Mouse (Mus musculus): ENCODE results near the gene Flvcr1. TPM values are rescaled to one million over a fixed set of nuclear protein-coding genes. Genes with fewer than 3 reads are reported as not detected.

Flvcr1 gene
- polyA plus RNA-seq, 1 experiment from 2014 or later, result 6.9 TPM

DNA sequence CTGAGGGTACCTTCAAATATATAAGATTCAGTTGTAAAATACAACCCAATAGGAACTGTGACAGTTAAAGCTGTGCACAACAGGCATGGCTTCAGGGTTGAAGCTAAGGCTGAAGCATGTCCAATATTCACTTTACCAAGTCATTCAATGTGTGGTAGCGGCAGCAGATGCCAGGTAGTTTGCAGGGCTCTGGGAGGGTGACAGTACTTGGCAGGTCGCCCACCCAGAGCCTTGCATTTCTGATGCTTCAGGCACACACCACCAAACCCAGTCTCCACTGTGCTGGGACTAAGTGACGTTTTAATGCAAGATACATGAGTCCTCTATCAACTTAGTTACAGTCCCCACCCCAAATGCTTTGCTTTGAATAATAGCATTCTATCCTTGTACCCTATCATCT is 25.3 kb downstream of the Flvcr1 start:
- Histone ChIP-seq H3K36me3 (peaks cover 4% of the 10 kb centered on the region), H3K4me3 (no peak overlapping the region), H3K27ac (replicated peaks) (no peak overlapping the region), H3K4me2 (replicated peaks) (no peak overlapping the region), H3K9ac (replicated peaks) (no peak overlapping the region), H3K4me1 (no peaks in the 10 kb centered on the region), H3K9me3 (peaks cover 4% of the 10 kb centered on the region; the same call in 1 of the 2 replicates), H3K27me3 (no peaks in the 10 kb centered on the region)
- ATAC-seq (replicated peaks), result no peak
- WGBS, result 58% methylated on average over 3 of the region's 3 CpGs

DNA sequence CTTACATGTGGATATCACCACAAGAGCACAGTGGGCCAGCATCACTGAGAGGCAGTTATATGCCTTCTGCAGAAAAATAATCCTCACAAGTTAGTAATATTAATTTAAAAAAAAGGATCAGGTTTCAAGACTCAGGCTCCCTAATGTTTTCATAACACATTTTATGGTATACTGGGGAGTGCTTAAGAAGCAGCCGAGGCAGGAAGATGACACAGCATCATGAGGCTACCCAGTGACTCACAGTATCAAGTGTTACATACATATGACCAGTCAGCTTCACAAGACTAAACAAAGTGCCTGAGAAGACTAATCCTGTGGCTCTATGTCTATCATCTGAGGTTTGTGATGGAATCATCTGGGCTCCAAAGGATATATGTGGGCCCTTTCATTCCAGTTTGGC is 27.9 kb downstream of the Flvcr1 start:
- no peaks in the 10 kb centered on the region for H3K27me3 ChIP-seq
- no peak overlapping the region for H3K4me3 ChIP-seq
- no peak overlapping the region for H3K4me2 ChIP-seq (replicated peaks)
- H3K4me1 ChIP-seq, result no peaks in the 10 kb centered on the region
- H3K27ac ChIP-seq (replicated peaks), result no peak overlapping the region
- ATAC-seq (replicated peaks), result no peak
- H3K36me3 ChIP-seq, result no peaks in the 10 kb centered on the region; the same call in 1 of the 2 replicates
- 96% methylated on average over 1 of the region's 1 CpGs for WGBS
- H3K9ac ChIP-seq (replicated peaks), result no peak overlapping the region
- H3K9me3 ChIP-seq, result peaks cover 4% of the 10 kb centered on the region; the same call in 1 of the 2 replicates

DNA sequence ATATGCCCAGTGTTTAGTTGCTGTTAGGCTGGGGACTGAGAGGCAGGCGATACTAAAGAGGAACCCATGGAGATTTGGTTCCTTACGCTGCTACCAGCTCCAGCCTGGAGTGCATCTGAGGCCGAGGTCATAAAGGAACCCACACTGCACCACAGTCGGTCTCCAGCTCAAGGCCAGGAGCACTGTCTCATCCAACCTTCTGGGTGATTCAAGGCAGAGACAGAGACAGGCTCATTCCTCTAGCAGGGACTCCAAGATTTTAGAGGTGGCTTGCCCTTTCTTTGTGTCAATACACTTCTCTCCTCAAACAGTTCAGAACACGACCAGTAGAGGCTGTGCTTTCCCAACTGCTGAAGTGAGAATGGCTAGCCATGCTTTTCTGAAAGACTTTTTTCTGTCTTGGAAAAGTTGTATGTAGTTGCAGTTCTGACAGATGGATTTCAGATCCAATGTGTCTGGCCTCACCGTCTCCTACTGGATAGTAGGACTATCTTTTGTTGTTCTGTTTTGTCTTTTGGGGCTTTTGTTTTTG is 29.5 kb downstream of the Flvcr1 start:
- WGBS, result 74% methylated on average over 6 of the region's 6 CpGs
- no peaks in the 10 kb centered on the region; the same call in 1 of the 2 replicates for H3K36me3 ChIP-seq
- H3K4me2 ChIP-seq (replicated peaks), result no peak overlapping the region
- H3K4me1 ChIP-seq, result no peaks in the 10 kb centered on the region
- no peaks in the 10 kb centered on the region for H3K27me3 ChIP-seq
- ATAC-seq (replicated peaks), result no peak
- no peak overlapping the region for H3K9ac ChIP-seq (replicated peaks)
- H3K27ac ChIP-seq (replicated peaks), result no peak overlapping the region
- peaks cover 4% of the 10 kb centered on the region; the same call in 1 of the 2 replicates for H3K9me3 ChIP-seq
- no peak overlapping the region for H3K4me3 ChIP-seq

DNA sequence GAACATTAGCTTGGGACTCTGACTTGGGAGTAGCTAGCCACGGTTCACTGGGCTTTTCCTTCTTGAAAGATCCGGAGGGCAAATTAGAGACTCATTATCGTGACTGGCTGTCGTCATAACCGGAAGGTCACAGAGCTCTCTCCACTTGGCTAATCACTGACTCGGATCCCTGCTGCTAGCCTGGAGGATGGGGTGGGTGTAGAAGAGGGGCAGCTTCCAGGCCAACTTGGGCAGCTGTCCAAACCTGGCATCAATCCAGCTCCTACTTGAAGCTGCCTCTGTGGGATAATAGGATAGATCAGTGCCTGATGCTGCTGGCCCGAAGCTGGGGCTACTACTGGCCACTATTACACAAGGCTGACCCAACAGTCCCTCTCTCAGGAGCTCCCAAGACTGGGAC is 30.4 kb downstream of the Flvcr1 start:
- 41% methylated on average over 7 of the region's 7 CpGs for WGBS
- Histone ChIP-seq H3K4me2 (replicated peaks) (no peak overlapping the region), H3K9ac (replicated peaks) (no peak overlapping the region), H3K4me1 (no peaks in the 10 kb centered on the region), H3K36me3 (no peaks in the 10 kb centered on the region; the same call in 1 of the 2 replicates), H3K4me3 (no peak overlapping the region), H3K9me3 (peaks cover 4% of the 10 kb centered on the region; the same call in 1 of the 2 replicates), H3K27me3 (no peaks in the 10 kb centered on the region), H3K27ac (replicated peaks) (no peak overlapping the region)
- ATAC-seq (replicated peaks), result no peak

DNA sequence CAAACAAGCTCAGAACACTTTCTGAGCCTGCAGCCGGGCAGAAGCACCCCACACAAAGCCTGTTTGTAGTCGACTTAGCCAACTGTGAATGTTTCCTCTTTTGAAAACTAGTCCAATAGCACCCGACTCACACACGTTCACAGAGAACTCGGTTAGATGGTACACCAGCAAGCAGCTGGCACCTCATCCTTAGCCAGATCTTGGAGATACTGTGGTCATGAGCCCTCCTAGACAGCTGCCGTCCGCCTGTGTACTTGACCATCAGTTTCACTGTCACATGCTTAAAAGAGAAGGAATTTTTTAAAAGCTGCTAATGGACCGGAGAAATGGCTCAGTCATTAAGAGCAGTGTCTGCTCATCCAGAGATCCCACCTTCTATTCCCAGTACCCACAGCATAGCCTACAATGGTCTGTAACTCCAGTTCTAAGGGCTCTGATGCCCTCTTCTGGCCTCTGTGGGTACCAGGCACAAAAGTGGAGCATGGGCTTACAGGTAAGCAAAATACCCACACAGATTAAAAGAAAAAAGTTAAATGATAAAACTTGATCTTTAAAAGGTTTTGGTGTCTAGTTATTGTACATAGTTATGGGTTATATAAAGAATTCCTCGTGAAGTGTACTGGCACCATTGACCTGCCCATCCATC is 36.4 kb downstream of the Flvcr1 start:
- H3K27me3 ChIP-seq, result no peaks in the 10 kb centered on the region
- H3K4me2 ChIP-seq (replicated peaks), result no peak overlapping the region
- H3K4me3 ChIP-seq, result no peak overlapping the region
- H3K27ac ChIP-seq (replicated peaks), result no peak overlapping the region
- H3K9me3 ChIP-seq, result no peaks in the 10 kb centered on the region
- no peak for ATAC-seq (replicated peaks)
- H3K9ac ChIP-seq (replicated peaks), result no peak overlapping the region
- WGBS, result 80% methylated on average over 9 of the region's 9 CpGs
- H3K4me1 ChIP-seq, result no peaks in the 10 kb centered on the region
- no peaks in the 10 kb centered on the region for H3K36me3 ChIP-seq

DNA sequence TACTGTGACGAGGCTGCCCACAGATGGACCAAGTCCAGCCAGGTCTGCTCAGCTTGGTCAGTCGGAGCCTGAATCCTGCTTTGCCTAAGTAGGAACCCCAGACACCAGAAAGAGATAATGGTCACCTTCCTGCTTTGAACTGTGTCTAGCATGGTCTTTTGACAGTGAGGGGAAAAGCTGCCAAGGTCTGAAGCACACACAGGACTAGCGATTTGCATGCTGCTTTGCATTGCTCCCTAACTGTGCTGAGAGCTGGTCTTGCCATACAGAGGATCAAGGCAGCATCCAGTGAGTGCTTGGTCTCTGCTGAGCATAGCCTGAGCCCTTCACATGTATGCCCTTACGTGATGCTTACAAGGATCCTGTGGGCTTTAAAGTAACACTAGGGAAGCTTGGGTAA is 44.5 kb downstream of the Flvcr1 start:
- H3K4me1 ChIP-seq, result peaks cover 20% of the 10 kb centered on the region
- H3K9me3 ChIP-seq, result no peaks in the 10 kb centered on the region
- no peaks in the 10 kb centered on the region for H3K36me3 ChIP-seq
- no peak for ATAC-seq (replicated peaks)
- WGBS, result 85% methylated on average over 4 of the region's 4 CpGs
- no peaks in the 10 kb centered on the region for H3K27me3 ChIP-seq
- H3K4me2 ChIP-seq (replicated peaks), result no peak overlapping the region
- no peak overlapping the region for H3K9ac ChIP-seq (replicated peaks)
- no peak overlapping the region for H3K27ac ChIP-seq (replicated peaks)
- no peak overlapping the region for H3K4me3 ChIP-seq

DNA sequence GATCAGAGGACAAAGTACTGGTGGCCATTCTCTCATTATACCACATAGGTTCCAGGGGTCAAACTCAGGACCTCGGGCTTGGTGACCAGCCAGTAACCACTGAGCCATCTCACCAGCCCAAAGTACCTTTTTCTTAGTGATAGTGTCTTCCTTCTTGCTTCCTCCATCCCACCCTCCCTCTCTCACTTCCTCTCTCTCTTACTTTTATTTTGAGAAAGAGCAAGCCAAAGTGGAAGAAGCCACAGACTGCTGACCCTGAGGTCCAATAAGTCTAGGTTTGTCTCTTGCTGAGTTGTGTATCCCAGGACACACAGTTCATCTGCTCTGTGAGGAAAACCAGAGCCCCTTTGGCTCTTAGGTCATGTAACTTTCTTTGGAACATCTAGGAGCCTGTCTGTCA is 45.5 kb downstream of the Flvcr1 start:
- Histone ChIP-seq H3K4me3 (no peak overlapping the region), H3K4me2 (replicated peaks) (no peak overlapping the region), H3K27ac (replicated peaks) (no peak overlapping the region), H3K9me3 (no peaks in the 10 kb centered on the region), H3K36me3 (no peaks in the 10 kb centered on the region), H3K27me3 (no peaks in the 10 kb centered on the region), H3K9ac (replicated peaks) (no peak overlapping the region), H3K4me1 (peaks cover 30% of the 10 kb centered on the region)
- 89% methylated on average over 1 of the region's 1 CpGs for WGBS
- no peak for ATAC-seq (replicated peaks)

DNA sequence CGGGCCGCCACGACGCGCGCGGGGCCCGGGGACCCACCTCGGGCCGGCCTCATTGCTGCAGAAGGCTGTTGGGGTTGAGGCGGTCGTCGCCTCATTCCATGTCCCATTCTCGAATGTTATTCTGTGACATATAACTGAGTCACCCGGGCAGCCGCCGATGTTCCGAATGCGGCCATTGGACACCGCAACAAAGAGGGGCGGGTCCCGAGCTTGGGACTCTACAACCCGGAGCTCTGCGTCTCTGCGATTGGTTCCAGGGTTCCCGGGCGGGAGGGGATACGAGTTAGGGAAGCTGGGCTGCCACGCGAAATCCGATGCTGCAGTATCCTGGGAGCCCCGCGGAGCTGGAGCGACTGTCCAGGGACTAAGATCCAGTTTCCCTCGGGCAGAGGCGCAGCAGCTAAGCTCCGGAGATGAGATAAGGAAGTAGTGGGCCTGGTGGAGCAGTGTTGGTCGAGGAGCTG is 46.8 kb downstream of the Flvcr1 start, which contains the start of gene Vash2:
TSS of gene Vash2 (minus strand) at position 197 of the 464 bp plus-strand sequence.
- peaks cover 43% of the 10 kb centered on the region for H3K4me1 ChIP-seq
- H3K4me2 ChIP-seq (replicated peaks), result peak within 1 kb of the TSS; percentile 84
- H3K9me3 ChIP-seq, result no peaks in the 10 kb centered on the region
- peak within 1 kb of the TSS; percentile 96 for H3K9ac ChIP-seq (replicated peaks)
- H3K27me3 ChIP-seq, result no peaks in the 10 kb centered on the region
- peak within 1 kb of the TSS; percentile 97 for H3K27ac ChIP-seq (replicated peaks)
- H3K4me3 ChIP-seq, result peak within 1 kb of the TSS; percentile 64
- ATAC-seq (replicated peaks), result peak; percentile 99
- WGBS, result under 1% methylated on average over 38 of the region's 38 CpGs
- H3K36me3 ChIP-seq, result peaks cover 6% of the 10 kb centered on the region; the same call in 1 of the 2 replicates

DNA sequence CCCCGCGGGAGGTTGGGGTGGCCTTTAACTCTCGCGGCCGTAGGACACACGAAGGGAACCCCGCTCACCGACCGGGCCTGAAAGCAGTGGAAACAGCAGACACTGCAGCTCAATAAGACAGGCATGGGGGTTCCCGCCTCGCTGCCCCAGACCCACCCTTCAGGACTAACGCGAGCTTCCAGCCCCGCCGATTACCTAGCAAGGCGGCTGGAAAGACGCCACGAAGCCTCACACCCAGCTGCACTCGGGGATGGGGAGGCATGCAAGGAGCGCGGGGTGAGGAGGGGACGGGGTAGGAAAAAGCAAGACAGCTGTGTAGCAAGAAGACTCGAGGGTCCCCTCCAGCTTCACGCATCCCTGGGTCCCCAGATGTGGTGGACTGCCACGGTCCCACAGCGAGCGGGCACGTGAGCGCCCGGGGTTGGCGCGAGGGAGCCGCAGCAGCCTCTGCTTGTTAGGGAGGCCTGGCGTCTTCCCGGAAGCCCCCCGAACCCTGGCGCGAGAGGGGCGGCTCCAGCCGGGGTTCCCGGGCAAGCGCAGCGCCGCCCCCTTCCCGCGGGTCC is 47.4 kb downstream of the Flvcr1 start:
- WGBS, result under 1% methylated on average over 46 of the region's 46 CpGs
- Histone ChIP-seq H3K4me2 (replicated peaks) (peak overlapping the region; percentile 84), H3K36me3 (peaks cover 9% of the 10 kb centered on the region; the same call in 1 of the 2 replicates), H3K27ac (replicated peaks) (peak overlapping the region; percentile 97), H3K4me3 (peak overlapping the region; percentile 64), H3K4me1 (peaks cover 43% of the 10 kb centered on the region), H3K9ac (replicated peaks) (peak overlapping the region; percentile 96), H3K27me3 (no peaks in the 10 kb centered on the region), H3K9me3 (no peaks in the 10 kb centered on the region)
- peak; percentile 78 for ATAC-seq (replicated peaks)

DNA sequence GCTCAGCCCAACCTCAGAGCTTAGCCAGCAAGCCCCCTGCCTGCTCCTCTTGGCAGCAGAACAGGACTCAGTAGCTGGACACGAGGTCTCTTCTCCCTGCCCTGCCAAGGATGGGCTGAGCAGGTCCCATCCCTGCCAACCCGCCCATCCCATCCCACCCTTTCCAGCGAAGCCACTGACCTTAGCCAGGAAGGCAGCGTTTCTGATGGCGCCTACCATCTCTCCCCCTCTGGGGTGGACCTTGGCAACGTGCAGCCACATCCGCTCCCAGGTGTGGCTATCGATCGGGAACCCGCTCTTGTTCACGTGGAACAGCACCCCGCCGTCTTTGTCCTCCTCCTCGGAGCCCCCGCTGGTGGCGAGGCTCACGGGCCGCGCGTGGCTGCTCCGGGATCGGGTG is 48.0 kb downstream of the Flvcr1 start:
- 0% methylated on average over 22 of the region's 22 CpGs for WGBS
- H3K27ac ChIP-seq (replicated peaks), result peak overlapping the region; percentile 97
- no peaks in the 10 kb centered on the region for H3K27me3 ChIP-seq
- peak overlapping the region; percentile 96 for H3K9ac ChIP-seq (replicated peaks)
- H3K4me3 ChIP-seq, result peak overlapping the region; percentile 64
- peaks cover 14% of the 10 kb centered on the region; the same call in 1 of the 2 replicates for H3K36me3 ChIP-seq
- ATAC-seq (replicated peaks), result peak; percentile 5; the same call in 1 of the 2 replicates
- H3K4me1 ChIP-seq, result peaks cover 44% of the 10 kb centered on the region
- no peaks in the 10 kb centered on the region for H3K9me3 ChIP-seq
- peak overlapping the region; percentile 84 for H3K4me2 ChIP-seq (replicated peaks)

DNA sequence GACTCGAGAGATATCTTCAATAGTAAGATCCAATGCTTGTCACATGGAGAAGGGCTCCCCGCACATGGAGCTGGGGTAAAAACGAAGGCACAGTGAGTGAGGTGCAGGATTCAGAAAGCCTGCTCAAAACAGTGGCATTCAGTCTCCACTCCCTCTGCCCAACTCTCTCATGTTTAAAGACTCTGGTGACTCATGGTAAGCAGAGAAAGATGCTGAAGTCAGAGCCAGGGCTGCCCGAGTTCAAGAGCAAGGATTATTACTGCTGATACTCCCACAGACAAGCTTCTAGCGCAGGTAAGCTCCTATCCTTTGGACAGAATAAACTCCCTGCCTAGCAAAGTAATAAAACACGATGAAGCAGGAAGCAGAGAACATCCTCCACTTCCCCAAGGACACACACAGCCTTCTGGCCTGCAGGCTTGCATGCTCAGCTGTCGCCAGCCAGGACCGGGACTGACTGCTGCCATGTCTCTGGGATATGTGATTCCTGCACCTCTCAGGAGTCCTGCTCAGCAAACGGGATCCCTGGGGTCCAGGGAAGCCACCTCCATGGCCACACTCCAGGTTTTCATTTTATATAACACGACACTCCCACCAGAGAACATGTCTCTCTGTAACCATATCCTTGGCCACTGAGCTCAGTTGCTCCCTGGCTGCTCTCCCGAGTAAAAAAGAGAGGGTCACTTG is 48.9 kb downstream of the Flvcr1 start:
- Histone ChIP-seq H3K4me2 (replicated peaks) (peak overlapping the region; percentile 84), H3K4me3 (peak overlapping the region; percentile 64), H3K27me3 (no peaks in the 10 kb centered on the region), H3K36me3 (peaks cover 21% of the 10 kb centered on the region; the same call in 1 of the 2 replicates), H3K9ac (replicated peaks) (peak overlapping the region; percentile 96), H3K9me3 (no peaks in the 10 kb centered on the region), H3K4me1 (peaks cover 49% of the 10 kb centered on the region), H3K27ac (replicated peaks) (0 out of 2 replicates have a peak overlapping the region, but pooled peaks have one; percentile 97)
- WGBS, result 51% methylated on average over 11 of the region's 11 CpGs
- ATAC-seq (replicated peaks), result no peak

DNA sequence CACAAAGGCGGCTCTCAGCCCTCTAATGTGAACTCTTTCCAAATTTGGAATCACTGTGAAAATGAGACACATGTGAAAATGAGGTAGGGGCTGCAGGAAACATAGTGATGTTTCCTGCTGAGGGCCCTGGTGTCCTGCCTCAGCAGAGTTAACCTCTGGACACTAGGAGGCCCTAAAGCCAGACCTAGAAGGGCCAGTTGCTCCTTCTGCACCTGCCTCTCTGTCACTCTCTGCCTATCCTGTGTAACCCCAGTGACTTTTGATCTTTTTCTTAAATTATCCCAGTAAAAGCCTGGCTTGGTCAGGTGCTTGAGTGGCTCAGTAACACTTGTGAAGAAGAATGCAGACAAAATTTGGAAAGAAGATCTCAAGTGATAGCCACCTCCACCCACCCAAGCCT is 51.1 kb downstream of the Flvcr1 start:
- H3K27me3 ChIP-seq, result no peaks in the 10 kb centered on the region
- H3K4me1 ChIP-seq, result peaks cover 51% of the 10 kb centered on the region
- no peak for ATAC-seq (replicated peaks)
- H3K4me2 ChIP-seq (replicated peaks), result no peak overlapping the region
- 73% methylated on average over 1 of the region's 1 CpGs for WGBS
- H3K9me3 ChIP-seq, result no peaks in the 10 kb centered on the region
- 0 out of 2 replicates have a peak overlapping the region, but pooled peaks have one; percentile 1 for H3K9ac ChIP-seq (replicated peaks)
- peaks cover 32% of the 10 kb centered on the region; the same call in 1 of the 2 replicates for H3K36me3 ChIP-seq
- no peak overlapping the region for H3K4me3 ChIP-seq
- H3K27ac ChIP-seq (replicated peaks), result no peak overlapping the region

Data from forebrain, embryonic 15.5 days (tissue).